In the genomic region with DNA sequence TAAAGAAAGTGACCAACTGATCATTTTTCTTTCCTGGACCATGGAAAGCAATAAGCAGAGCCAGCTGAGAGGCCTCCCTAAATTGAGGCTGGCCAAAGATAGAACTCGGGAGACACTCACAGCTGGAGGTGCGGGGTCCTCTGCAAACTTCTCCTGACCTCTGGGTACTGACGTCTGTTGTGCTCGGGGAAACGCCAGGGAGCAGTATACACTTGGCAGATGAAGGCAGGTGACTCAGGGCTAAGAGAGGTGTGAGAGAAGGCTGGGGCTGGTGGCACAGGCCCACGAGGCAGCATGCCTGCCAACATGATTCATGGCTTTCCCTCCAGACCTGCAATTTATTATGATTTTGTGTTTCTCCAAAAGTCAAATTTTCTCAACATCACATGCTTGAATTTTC, we compare ENCODE assay signal across 10 mouse cellular contexts.
DNase-seq lines count a peak whose midpoint lies in the region; ATAC-seq and TF ChIP-seq lines count a peak whose summit lies in the region.
"Had no signal": no experiment of that assay in that cellular context is flagged by ENCODE, and none has a peak within 500 bp of the region (broad histone marks: within the 10 kb centered on the region; RNA-seq: fewer than 3 reads in every experiment).

No protein-coding gene starts in this region.

- no peaks in the 10 kb centered on the region for H3K79me2 ChIP-seq in heart, adult 2 months (replicated peaks; ENCODE audit: control insufficient read depth, insufficient read depth, low read length)

- no peaks in the 10 kb centered on the region for H3K27me3 ChIP-seq in heart, adult 2 months (ENCODE audit: control insufficient read depth, insufficient read depth, low read length)
- no peaks in the 10 kb centered on the region for H3K27me3 ChIP-seq in heart, embryonic 11.5 days (ENCODE audit: control insufficient read depth, insufficient read depth, low read length)
- no peaks in the 10 kb centered on the region for H3K27me3 ChIP-seq in forebrain, embryonic 15.5 days
- no peaks in the 10 kb centered on the region for H3K27me3 ChIP-seq in kidney, embryonic 15.5 days
- H3K27me3 ChIP-seq: embryonic facial prominence, embryonic 12.5 days; hindbrain, embryonic 13.5 days had no signal

- TF ChIP-seq EP300 in heart, adult 2 months (IDR thresholded peaks at IDR 0.05; ENCODE audit: insufficient read depth, low read depth, low read length), result 0 out of 2 replicates have a peak, but pooled peaks have one; percentile 20

- no peak overlapping the region for H3K4me3 ChIP-seq in heart, adult 2 months
- no peak overlapping the region for H3K4me3 ChIP-seq in heart, embryonic 11.5 days (ENCODE audit: low read depth, low read length)
- no peak overlapping the region for H3K4me3 ChIP-seq in forebrain, embryonic 15.5 days
- no peak overlapping the region for H3K4me3 ChIP-seq in kidney, embryonic 15.5 days (replicated peaks)
- H3K4me3 ChIP-seq: embryonic facial prominence, embryonic 12.5 days; hindbrain, embryonic 13.5 days had no signal

- no peak overlapping the region for H3K9ac ChIP-seq in heart, adult 2 months (ENCODE audit: low read depth, low read length)
- no peak overlapping the region for H3K9ac ChIP-seq in heart, embryonic 11.5 days (ENCODE audit: low read depth, low read length)
- H3K9ac ChIP-seq in forebrain, embryonic 15.5 days (replicated peaks), result no peak overlapping the region
- H3K9ac ChIP-seq in kidney, embryonic 15.5 days, result no peak overlapping the region
- H3K9ac ChIP-seq: embryonic facial prominence, embryonic 12.5 days; hindbrain, embryonic 13.5 days had no signal

- H3K9me3 ChIP-seq in heart, embryonic 11.5 days (replicated peaks; ENCODE audit: control insufficient read depth, low read length), result no peaks in the 10 kb centered on the region
- H3K9me3 ChIP-seq in forebrain, embryonic 15.5 days, result no peaks in the 10 kb centered on the region
- H3K9me3 ChIP-seq in kidney, embryonic 15.5 days (replicated peaks), result no peaks in the 10 kb centered on the region
- H3K9me3 ChIP-seq: embryonic facial prominence, embryonic 12.5 days; G1E; hindbrain, embryonic 13.5 days had no signal

- DNase-seq in heart, adult 2 months, result peak in 1 of 2 experiments; percentile 43
- DNase-seq in 3134 (ENCODE audit: extremely low read depth, insufficient read length, low spot score), result peak; percentile 72
- peak; percentile 93 for DNase-seq in NIH3T3 (ENCODE audit: low read depth)
- DNase-seq in heart, adult 8-10 months (ENCODE audit: low spot score), result peak; percentile 19

- no peaks in the 10 kb centered on the region for H3K36me3 ChIP-seq in heart, adult 2 months (ENCODE audit: control insufficient read depth, insufficient read depth, low read length)
- no peaks in the 10 kb centered on the region for H3K36me3 ChIP-seq in heart, embryonic 11.5 days (ENCODE audit: control insufficient read depth, insufficient read depth, low read length)
- H3K36me3 ChIP-seq in forebrain, embryonic 15.5 days, result no peaks in the 10 kb centered on the region
- H3K36me3 ChIP-seq in kidney, embryonic 15.5 days, result no peaks in the 10 kb centered on the region
- H3K36me3 ChIP-seq: embryonic facial prominence, embryonic 12.5 days; G1E; hindbrain, embryonic 13.5 days had no signal

- H3K4me1 ChIP-seq in heart, adult 2 months (ENCODE audit: control insufficient read depth, insufficient read depth, low read length), result peaks cover 4% of the 10 kb centered on the region
- peaks cover 8% of the 10 kb centered on the region; the same call in 1 of the 2 replicates for H3K4me1 ChIP-seq in heart, embryonic 11.5 days (ENCODE audit: control insufficient read depth, insufficient read depth, low read length)
- H3K4me1 ChIP-seq in forebrain, embryonic 15.5 days, result peaks cover 10% of the 10 kb centered on the region
- peaks cover 7% of the 10 kb centered on the region for H3K4me1 ChIP-seq in kidney, embryonic 15.5 days
- H3K4me1 ChIP-seq: embryonic facial prominence, embryonic 12.5 days had no signal

- ATAC-seq in heart, embryonic 11.5 days (replicated peaks; ENCODE audit: insufficient number of reproducible peaks, low FRiP score, low TSS enrichment), result no peak
- ATAC-seq in forebrain, embryonic 15.5 days (replicated peaks), result no peak
- no peak for ATAC-seq in kidney, embryonic 15.5 days (replicated peaks; ENCODE audit: low FRiP score)

- peak; percentile 51 for TF ChIP-seq CTCF in heart, adult 2 months (IDR thresholded peaks at IDR 0.05)

- intact Hi-C loops in heart, adult 2 months (cut with DNase I), result no loop called here

- no peak overlapping the region for H3K27ac ChIP-seq in heart, adult 2 months
- no peak overlapping the region for H3K27ac ChIP-seq in heart, embryonic 11.5 days (ENCODE audit: low read depth, low read length)
- no peak overlapping the region for H3K27ac ChIP-seq in forebrain, embryonic 15.5 days (replicated peaks)
- no peak overlapping the region for H3K27ac ChIP-seq in kidney, embryonic 15.5 days
- H3K27ac ChIP-seq: embryonic facial prominence, embryonic 12.5 days; hindbrain, embryonic 13.5 days had no signal

- H3K4me2 ChIP-seq in heart, embryonic 11.5 days, result no peak overlapping the region
- no peak overlapping the region for H3K4me2 ChIP-seq in forebrain, embryonic 15.5 days (replicated peaks)
- no peak overlapping the region for H3K4me2 ChIP-seq in kidney, embryonic 15.5 days
- H3K4me2 ChIP-seq: embryonic facial prominence, embryonic 12.5 days; hindbrain, embryonic 13.5 days had no signal

- no peak for TF ChIP-seq POLR2A in heart, adult 2 months (IDR thresholded peaks at IDR 0.05; ENCODE audit: insufficient read depth, low read depth, low read length)

- WGBS in heart, adult 2 months, result 39% methylated on average over 6 of the region's 6 CpGs
- WGBS in heart, embryonic 11.5 days (ENCODE audit: insufficient replicate concordance), result 39% methylated on average over 6 of the region's 6 CpGs
- 60% methylated on average over 6 of the region's 6 CpGs for WGBS in forebrain, embryonic 15.5 days
- WGBS in kidney, embryonic 15.5 days, result 46% methylated on average over 6 of the region's 6 CpGs
